Mouse (Mus musculus): ENCODE measurements around the gene Rslcan18.
A peak's percentile ranks its signal among the peaks of the same experiment; 100 is the strongest.
"Not testable (repeated sequence)": the region's sequence is repeated elsewhere in the genome, so short reads cannot be mapped to it uniquely, and the experiment has no call there.

Gene Rslcan18

GRCm38 (mm10) chr13:67116163-67116562, at the start of gene Rslcan18:
TSS of gene Rslcan18 (minus strand) at chr13:67116263.
- DNase-seq: not testable (repeated sequence)

- peak; percentile 88 to 92 for DNase-seq
Observed at GRCm38 (mm10) chr13:67128038-67128721, 12.1 kb upstream of the Rslcan18 start.

- not testable (repeated sequence) for DNase-seq
Observed at GRCm38 (mm10) chr13:67127507-67127906, 11.4 kb upstream of the Rslcan18 start.

- DNase-seq: no peak
Observed at GRCm38 (mm10) chr13:67124460-67124859, 8.4 kb upstream of the Rslcan18 start.

GRCm38 (mm10) chr13:67121360-67121759, 5.3 kb upstream of the Rslcan18 start, which contains the start of gene Zfp759:
TSS of gene Zfp759 (plus strand) at chr13:67121660.
- DNase-seq: not testable (repeated sequence)

GRCm38 (mm10) chr13:67113287-67113686, 2.8 kb downstream of the Rslcan18 start:
- DNase-seq: no peak

GRCm38 (mm10) chr13:67112096-67112495, 4.0 kb downstream of the Rslcan18 start:
- peak in 1 of 2 experiments; percentile 7 for DNase-seq

GRCm38 (mm10) chr13:67108821-67109206, 7.2 kb downstream of the Rslcan18 start:
- DNase-seq: no peak

GRCm38 (mm10) chr13:67108194-67108820, 7.8 kb downstream of the Rslcan18 start, which contains the start of gene Gm28557:
TSS of gene Gm28557 (minus strand) at chr13:67108604.
- DNase-seq: peak; percentile 86 to 90

- no peak for DNase-seq
Observed at GRCm38 (mm10) chr13:67107681-67108080, 8.4 kb downstream of the Rslcan18 start.

GRCm38 (mm10) chr13:67097876-67098275, 18.2 kb downstream of the Rslcan18 start, which contains the start of gene Zfp708:
TSS of gene Zfp708 (minus strand) at chr13:67097976.
- no peak for DNase-seq

GRCm38 (mm10) chr13:67090154-67090553, 25.9 kb downstream of the Rslcan18 start:
- no peak for DNase-seq

- peak; percentile 16 to 19 for DNase-seq
Observed at GRCm38 (mm10) chr13:67081946-67082345, 34.1 kb downstream of the Rslcan18 start.

GRCm38 (mm10) chr13:67081142-67081713, 34.8 kb downstream of the Rslcan18 start:
- DNase-seq: peak; percentile 61 to 63

- no peak for DNase-seq
Observed at GRCm38 (mm10) chr13:67077244-67077643, 38.8 kb downstream of the Rslcan18 start.

- DNase-seq: no peak
Observed at GRCm38 (mm10) chr13:67072786-67073185, 43.3 kb downstream of the Rslcan18 start.

GRCm38 (mm10) chr13:67065386-67065785, 50.7 kb downstream of the Rslcan18 start:
- DNase-seq: no peak

GRCm38 (mm10) chr13:67062427-67062826, 53.6 kb downstream of the Rslcan18 start:
- DNase-seq: no peak

GRCm38 (mm10) chr13:67060786-67061358, 55.2 kb downstream of the Rslcan18 start, which contains the start of gene Zfp712:
TSS of gene Zfp712 (minus strand) at chr13:67061170.
- DNase-seq: peak; percentile 84 to 86

- peak in 1 of 2 experiments; percentile 4 for DNase-seq
Observed at GRCm38 (mm10) chr13:67060161-67060785, 55.8 kb downstream of the Rslcan18 start.
